Mouse (Mus musculus) liver, embryonic 14.5 days (tissue): ENCODE measurements around the gene Baiap3. TPM values are rescaled to one million over a fixed set of nuclear protein-coding genes. Genes with fewer than 3 reads are reported as not detected.
A peak's percentile ranks its signal among the peaks of the same experiment; 100 is the strongest.

Experiments used
- ATAC-seq: fragments of 200-750 bp; cut with Nextera tagmentation; 2 replicates; pipeline ENCODE4 v1.8.0; 2017; ENCODE audit warnings: moderate number of reproducible peaks, mild to moderate bottlenecking, moderate library complexity; ENCODE audit not compliant: insufficient read depth
- DNase-seq, 3 experiments: peaks; one replicate each; pipeline ENCODE4 v3.0.0-alpha.2; 2012 to 2013; ENCODE audit warnings: low read depth in 3 of 3, low spot score in 3 of 3
- H3K27ac ChIP-seq: fragments of 300-500 bp; sonication (generic); 2 replicates; pipeline ENCODE4 v1.5.1; 2014; ENCODE audit warnings: moderate library complexity, mild to moderate bottlenecking, control low read depth, inconsistent platforms
- H3K27me3 ChIP-seq: fragments of 300-500 bp; sonication (generic); 2 replicates; pipeline ENCODE4 v1.6.1; 2014; ENCODE audit warnings: mild to moderate bottlenecking, low read length, moderate library complexity; ENCODE audit not compliant: control insufficient read depth, insufficient read depth
- H3K36me3 ChIP-seq: fragments of 300-500 bp; sonication (generic); replicated peaks from 2 replicates; pipeline ENCODE4 v1.6.1; 2014; ENCODE audit warnings: low read depth; ENCODE audit not compliant: control insufficient read depth, insufficient read depth
- H3K4me1 ChIP-seq, 2 experiments: fragments of 200-500 bp in 1 of 2; fragments of 300-500 bp in 1 of 2; sonication (generic) in 1 of 2; replicated peaks; 2 replicates each; pipeline ENCODE4 v1.6.1; 2012 to 2014; ENCODE audit warnings: antibody characterized with exemption in 1 of 2, inconsistent platforms in 1 of 2, low read length in 1 of 2; ENCODE audit not compliant: control insufficient read depth in 2 of 2, insufficient read depth in 2 of 2
- H3K4me2 ChIP-seq: fragments of 300-500 bp; sonication (generic); 2 replicates; pipeline ENCODE4 v1.6.1; 2014; ENCODE audit warnings: low read depth, mild to moderate bottlenecking, control low read depth, moderate library complexity
- H3K4me3 ChIP-seq, 2 experiments: fragments of 200-500 bp in 1 of 2; fragments of 300-500 bp in 1 of 2; sonication (generic) in 1 of 2; 2 replicates each; pipeline ENCODE4 v1.5.1; 2012 to 2014; ENCODE audit warnings: low read depth in 2 of 2, low read length in 2 of 2, mild to moderate bottlenecking in 2 of 2, control low read depth in 1 of 2, inconsistent platforms in 1 of 2, moderate library complexity in 1 of 2; ENCODE audit not compliant: insufficient read depth in 1 of 2
- H3K9ac ChIP-seq: fragments of 300-500 bp; sonication (generic); replicated peaks from 2 replicates; pipeline ENCODE4 v1.6.1; 2014; ENCODE audit warnings: mild to moderate bottlenecking, control low read depth, moderate library complexity
- H3K9me3 ChIP-seq: fragments of 300-500 bp; sonication (generic); 2 replicates; pipeline ENCODE4 v1.6.1; 2016; ENCODE audit warnings: low read length, mixed read lengths; ENCODE audit not compliant: control insufficient read depth
- CTCF ChIP-seq: IDR thresholded peaks from 2 replicates; pipeline ENCODE4 v1.5.1; 2016; ENCODE audit warnings: antibody characterized with exemption, low read depth, control low read depth
- EP300 ChIP-seq: IDR thresholded peaks from 2 replicates; pipeline ENCODE4 v1.6.1; 2016; ENCODE audit warnings: antibody characterized with exemption, low read depth
- WGBS: fragments of 180-500 bp; shearing (Covaris S2); extraction: QIAGEN DNeasy Blood & Tissue Kit; methylation state at CpG from one replicate; pipeline ENCODE4 v1.1.7; 2014; ENCODE audit not compliant: insufficient replicate concordance; 5-methylcytosine and 5-hydroxymethylcytosine counted together
- polyA plus RNA-seq, 2 experiments: library from polyadenylated mRNA; depleted of rRNA in 1 of 2; stranded (reverse) in 1 of 2; unstranded in 1 of 2; fragments of >200 nt; fragmentation: Nextera tagmentation in 1 of 2; extraction: Ambion mirVana in 1 of 2; gene quantifications; 2 replicates each; pipeline versions ENCODE4 v1.2.1 to v1.2.3; 2012 to 2014

The Baiap3 gene
- polyA plus RNA-seq, 2 experiments = 0.27 to 0.69 TPM

DNA sequence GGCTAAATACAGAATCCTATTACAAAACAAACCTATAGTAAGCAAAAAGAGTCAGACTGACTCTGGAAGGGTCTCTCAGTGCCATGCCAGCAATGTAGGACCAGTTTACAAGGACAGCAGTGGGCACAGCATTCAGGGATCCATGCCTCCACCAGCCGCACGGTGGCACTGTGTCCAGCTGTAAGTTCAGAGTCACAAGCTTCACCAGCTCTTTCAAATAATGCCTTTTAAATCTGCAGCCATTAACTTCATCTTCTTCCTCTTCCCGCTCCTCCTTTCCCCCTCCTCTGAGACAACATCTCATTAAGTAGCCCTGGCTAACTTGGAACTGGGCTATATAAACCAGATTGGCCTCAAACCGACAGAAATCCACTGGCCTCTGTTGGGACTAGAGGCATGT, 32.7 kb upstream of the Baiap3 start:
- WGBS = 14% methylated on average over 4 of the region's 4 CpGs
- no peak overlapping the region for H3K27ac ChIP-seq
- H3K4me1 ChIP-seq = 0 out of 4 replicates have a peak, but pooled peaks cover 0 to 1% of the 10 kb centered on the region in 2 experiments
- H3K4me2 ChIP-seq = no peak overlapping the region
- H3K4me3 ChIP-seq = no peak overlapping the region
- no peaks in the 10 kb centered on the region for H3K27me3 ChIP-seq
- DNase-seq (no peak), ATAC-seq (no peak)
- H3K9me3 ChIP-seq = no peaks in the 10 kb centered on the region
- TF ChIP-seq EP300 = no peak
- TF ChIP-seq CTCF = peak; percentile 84
- no peak overlapping the region for H3K9ac ChIP-seq
- H3K36me3 ChIP-seq = no peaks in the 10 kb centered on the region

DNA sequence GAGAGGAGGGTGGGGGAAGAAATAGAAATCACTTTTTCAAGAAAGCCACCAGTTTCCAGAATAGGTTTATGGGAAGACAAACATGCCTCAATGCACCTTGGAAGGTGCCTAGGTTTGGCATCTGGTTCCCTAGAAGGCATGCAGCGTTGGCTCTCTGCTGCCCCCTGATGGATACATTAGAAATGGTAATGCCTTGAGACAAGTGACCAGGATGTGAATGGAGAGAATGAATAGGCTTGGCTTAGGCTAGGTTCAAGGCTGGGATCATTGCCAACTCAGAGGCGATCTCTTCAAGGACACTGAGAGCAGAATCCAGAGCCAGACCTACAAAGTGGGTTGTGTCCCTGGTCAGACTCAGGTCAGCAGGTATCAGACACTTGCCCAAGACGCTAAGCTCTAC, 28.9 kb upstream of the Baiap3 start:
- WGBS = 26% methylated on average over 3 of the region's 3 CpGs
- H3K9me3 ChIP-seq = no peaks in the 10 kb centered on the region
- no peaks in the 10 kb centered on the region for H3K36me3 ChIP-seq
- H3K4me2 ChIP-seq = no peak overlapping the region
- no peak overlapping the region for H3K4me3 ChIP-seq
- TF ChIP-seq CTCF = peak; percentile 98
- TF ChIP-seq EP300 = no peak
- ATAC-seq (no peak), DNase-seq (peak; percentile 46 to 59 (median 51))
- no peaks in the 10 kb centered on the region for H3K27me3 ChIP-seq
- H3K27ac ChIP-seq = no peak overlapping the region
- H3K9ac ChIP-seq = no peak overlapping the region
- peaks cover 3 to 8% of the 10 kb centered on the region in 2 experiments for H3K4me1 ChIP-seq

DNA sequence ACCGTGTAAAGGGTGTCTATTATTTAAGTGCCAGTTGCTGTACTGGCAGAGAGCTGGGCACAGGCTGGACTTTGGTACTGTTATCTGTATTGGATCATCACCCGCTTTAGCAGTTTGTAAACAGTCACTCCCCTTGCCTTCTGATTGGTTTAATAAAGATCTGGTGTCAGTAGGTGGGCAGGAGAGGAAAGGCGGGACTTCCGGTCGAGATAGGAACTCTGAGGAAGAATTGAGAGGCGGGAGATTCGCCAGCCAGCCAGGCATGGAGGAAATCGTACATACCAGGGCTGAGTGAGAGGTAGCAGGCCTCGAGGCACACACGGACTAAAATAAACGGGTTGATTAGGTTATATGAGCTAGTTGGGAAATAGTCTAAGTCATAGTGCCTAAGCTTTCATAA, 26.0 kb upstream of the Baiap3 start:
- no peaks in the 10 kb centered on the region for H3K36me3 ChIP-seq
- H3K4me2 ChIP-seq = peak overlapping the region; percentile 54
- 20% methylated on average over 11 of the region's 11 CpGs for WGBS
- H3K4me1 ChIP-seq = peaks cover 3 to 8% of the 10 kb centered on the region in 2 experiments
- TF ChIP-seq CTCF = no peak
- TF ChIP-seq EP300 = no peak; the same call in 1 of the 2 replicates
- DNase-seq = peak; percentile 67 to 72 (median 68)
- peak; percentile 75 for ATAC-seq
- H3K27ac ChIP-seq = no peak overlapping the region
- peak overlapping the region; percentile 37; the same call in 1 of the 2 replicates for H3K9ac ChIP-seq
- H3K9me3 ChIP-seq = no peaks in the 10 kb centered on the region
- H3K4me3 ChIP-seq = peak overlapping the region; percentile 14 to 15; a peak in 1 of 4 replicates
- no peaks in the 10 kb centered on the region for H3K27me3 ChIP-seq

DNA sequence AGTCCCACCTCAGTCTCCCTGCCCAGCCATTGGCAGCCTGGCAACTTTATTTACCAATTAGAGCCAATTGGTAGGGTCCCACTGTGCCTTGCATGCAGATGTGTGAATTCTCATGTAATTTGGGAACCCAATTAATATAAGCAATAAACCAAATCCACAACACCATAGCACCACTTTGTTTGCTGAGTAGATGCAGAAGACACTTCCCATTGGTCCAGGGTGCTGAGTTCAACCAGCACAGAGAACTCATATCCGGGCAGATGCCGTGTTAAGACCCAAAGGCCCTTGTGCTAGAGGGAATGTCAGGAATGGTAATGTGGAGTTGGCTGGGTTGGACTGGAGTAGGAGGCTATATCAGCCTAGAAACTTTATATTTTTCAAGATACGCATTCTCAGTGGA, 19.7 kb upstream of the Baiap3 start:
- ATAC-seq = no peak
- H3K27ac ChIP-seq = no peak overlapping the region

DNA sequence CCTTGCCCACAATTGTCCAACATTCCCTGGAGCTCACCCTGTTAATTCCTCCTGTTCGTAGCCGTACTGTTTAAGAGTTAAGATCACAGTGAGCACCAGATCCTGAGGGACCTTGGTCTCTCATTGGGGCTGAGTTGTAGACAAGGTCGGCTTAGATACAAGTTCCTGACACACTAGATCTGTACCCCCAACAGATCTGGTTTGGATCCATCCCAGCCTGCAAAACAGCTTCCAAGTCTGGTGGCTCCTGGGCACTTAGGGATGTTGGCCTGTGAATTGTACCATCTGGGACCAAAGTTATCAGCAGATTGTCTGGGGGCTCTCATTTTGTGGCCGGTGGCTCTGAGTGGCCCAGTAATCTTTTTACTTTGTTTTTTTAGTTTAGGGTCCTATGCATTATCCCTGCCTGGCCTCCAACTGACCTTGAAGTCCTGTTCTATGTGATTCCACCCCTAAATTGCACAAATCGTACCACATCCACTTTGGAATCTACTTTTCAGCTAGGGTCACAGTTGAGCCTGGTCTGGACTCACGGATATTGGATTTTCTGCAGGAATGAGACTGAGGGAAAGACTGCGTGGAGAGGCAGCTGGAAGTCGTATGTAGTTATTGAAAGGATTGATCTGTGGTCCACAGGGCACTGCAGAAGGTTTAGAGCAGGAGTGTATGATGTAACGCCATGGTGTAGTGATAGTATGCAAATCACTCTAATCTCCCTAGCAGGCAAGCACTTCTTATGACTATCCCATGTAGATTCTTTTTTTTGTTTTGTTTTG, 18.6 kb upstream of the Baiap3 start, which contains the start of gene Ube2i:
Ube2i (minus strand) TSS at position 52 of the 776 bp plus-strand sequence.
- WGBS = 67% methylated on average over 9 of the region's 9 CpGs

More for the DNA sequence above, 19.7 kb upstream of the Baiap3 start:
- peaks cover 20 to 22% of the 10 kb centered on the region in 2 experiments for H3K4me1 ChIP-seq
- TF ChIP-seq CTCF (no peak), EP300 (no peak)
- no peaks in the 10 kb centered on the region for H3K9me3 ChIP-seq
- H3K4me2 ChIP-seq = no peak overlapping the region
- H3K36me3 ChIP-seq = peaks cover 3% of the 10 kb centered on the region; the same call in 1 of the 2 replicates
- no peak for DNase-seq
- no peak overlapping the region for H3K4me3 ChIP-seq
- 77% methylated on average over 3 of the region's 3 CpGs for WGBS
- no peak overlapping the region for H3K9ac ChIP-seq
- H3K27me3 ChIP-seq = no peaks in the 10 kb centered on the region

More for the DNA sequence above, 18.6 kb upstream of the Baiap3 start, which contains the start of gene Ube2i:
- Histone ChIP-seq H3K9me3 (no peaks in the 10 kb centered on the region), H3K27ac (peak within 1 kb of the TSS; percentile 92), H3K4me3 (peak within 1 kb of the TSS; percentile 82 to 100), H3K4me2 (peak within 1 kb of the TSS; percentile 99), H3K9ac (peak within 1 kb of the TSS; percentile 99), H3K27me3 (no peaks in the 10 kb centered on the region), H3K36me3 (peaks cover 8% of the 10 kb centered on the region), H3K4me1 (peaks cover 23 to 24% of the 10 kb centered on the region in 2 experiments)
- ATAC-seq (no peak), DNase-seq (no peak)
- TF ChIP-seq CTCF (no peak), EP300 (no peak)
